Mouse (Mus musculus): ENCODE data around the gene Grik1.

Gene Grik1

DNA sequence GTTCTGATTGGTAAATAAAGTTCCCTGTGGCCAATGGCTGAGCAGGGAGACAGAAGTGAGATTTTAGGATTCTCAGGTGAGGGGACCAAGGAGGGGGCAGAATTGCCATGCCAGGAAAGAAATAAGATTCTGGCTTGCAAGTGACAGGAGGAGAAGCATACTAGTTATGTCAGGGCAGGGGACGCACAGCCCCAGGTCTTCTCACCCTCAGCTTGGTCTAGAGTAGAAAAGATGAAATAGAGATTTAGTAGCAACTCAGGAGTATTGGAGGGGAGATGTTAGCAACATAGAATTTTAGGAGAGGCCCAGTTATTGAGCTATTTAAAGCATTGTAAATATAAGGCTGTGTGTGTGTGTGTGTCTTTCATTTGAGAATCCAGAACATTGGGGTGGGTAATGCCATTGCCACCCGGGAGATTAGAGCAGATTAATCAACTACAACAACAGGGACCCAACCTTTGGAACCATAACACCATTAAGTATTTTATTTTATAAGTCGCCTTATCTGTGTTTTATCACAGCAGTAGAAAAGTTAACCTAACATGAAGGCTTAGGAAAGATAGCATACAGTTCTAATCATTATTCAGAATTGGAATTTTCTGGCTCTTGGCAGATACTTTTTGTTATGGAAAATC, 436.5 kb downstream of the Grik1 start:
- DNase-seq (ENCODE audit: low spot score), result no peak

- DNase-seq (ENCODE audit: low spot score), result no peak
Measured at GRCm38 (mm10) chr16:87851550-87851949, 438.5 kb downstream of the Grik1 start.

- DNase-seq (ENCODE audit: low spot score), result no peak
Measured at GRCm38 (mm10) chr16:87848799-87849198, 441.3 kb downstream of the Grik1 start.

All from layer of hippocampus, adult 11-12 months (tissue).